In genomic region chr5:136136292-136136990, GRCm38 (mm10) we compare ENCODE assay signal across 7 mouse cellular contexts. TPM values are rescaled to one million over a fixed set of nuclear protein-coding genes. Genes with fewer than 3 reads are reported as not detected.
DNase-seq lines count a peak whose midpoint lies in the region; ATAC-seq and TF ChIP-seq lines count a peak whose summit lies in the region.

No protein-coding gene starts in this region.

- no peak for DNase-seq in lung, postnatal 0 days (ENCODE audit: low spot score)
- DNase-seq in lung, postnatal 36 days, result no peak
- peak; percentile 15 for DNase-seq in embryo, embryonic 10.5 days (ENCODE audit: low spot score)
- DNase-seq in layer of hippocampus, adult 11-12 months (ENCODE audit: low spot score), result no peak
- no peak for DNase-seq in spleen, adult 18-20 months

- ATAC-seq in lung, postnatal 0 days, result peak; percentile 12; the same call in 1 of the 2 replicates
- peak; percentile 9; the same call in 1 of the 2 replicates for ATAC-seq in intestine, embryonic 15.5 days
- 0 out of 2 replicates have a peak, but pooled peaks have one; percentile 13 for ATAC-seq in neural tube, embryonic 14.5 days (ENCODE audit: low read depth)

- 4% methylated on average over 20 of the region's 20 CpGs for WGBS in lung, postnatal 0 days
- WGBS in intestine, embryonic 15.5 days, result 6% methylated on average over 20 of the region's 20 CpGs
- 12% methylated on average over 20 of the region's 20 CpGs for WGBS in neural tube, embryonic 14.5 days

- H3K27ac ChIP-seq in lung, postnatal 0 days (ENCODE audit: low read length), result peak overlapping the region; percentile 55
- peak overlapping the region; percentile 1; the same call in 1 of the 2 replicates for H3K27ac ChIP-seq in intestine, embryonic 15.5 days
- no peak overlapping the region for H3K27ac ChIP-seq in neural tube, embryonic 14.5 days (ENCODE audit: low read depth, low read length)

- H3K27me3 ChIP-seq in lung, postnatal 0 days (replicated peaks; ENCODE audit: insufficient read depth, low read length), result no peaks in the 10 kb centered on the region
- no peaks in the 10 kb centered on the region for H3K27me3 ChIP-seq in intestine, embryonic 15.5 days (replicated peaks)
- no peaks in the 10 kb centered on the region for H3K27me3 ChIP-seq in neural tube, embryonic 14.5 days (ENCODE audit: control insufficient read depth, insufficient read depth, low read length)

- H3K36me3 ChIP-seq in lung, postnatal 0 days (ENCODE audit: insufficient read depth, low read length), result 0 out of 2 replicates have a peak, but pooled peaks cover 14% of the 10 kb centered on the region
- H3K36me3 ChIP-seq in intestine, embryonic 15.5 days, result peaks cover 29% of the 10 kb centered on the region
- peaks cover 20% of the 10 kb centered on the region; the same call in 1 of the 2 replicates for H3K36me3 ChIP-seq in neural tube, embryonic 14.5 days (ENCODE audit: control insufficient read depth, insufficient read depth, low read length)

- no peak for TF ChIP-seq EP300 in lung, postnatal 0 days (IDR thresholded peaks at IDR 0.05)

- peak overlapping the region; percentile 78 for H3K4me2 ChIP-seq in lung, postnatal 0 days (replicated peaks; ENCODE audit: low read depth, low read length)
- peak overlapping the region; percentile 72 for H3K4me2 ChIP-seq in intestine, embryonic 15.5 days (replicated peaks)
- H3K4me2 ChIP-seq in neural tube, embryonic 14.5 days (ENCODE audit: low read depth, low read length), result peak overlapping the region; percentile 72

- H3K9ac ChIP-seq in lung, postnatal 0 days (replicated peaks; ENCODE audit: low read depth), result peak overlapping the region; percentile 61
- H3K9ac ChIP-seq in intestine, embryonic 15.5 days, result peak overlapping the region; percentile 58
- peak overlapping the region; percentile 76 for H3K9ac ChIP-seq in neural tube, embryonic 14.5 days (replicated peaks; ENCODE audit: low read depth, low read length)

- H3K4me1 ChIP-seq in lung, postnatal 0 days (ENCODE audit: insufficient read depth, low read depth, low read length), result peaks cover 7% of the 10 kb centered on the region; the same call in 1 of the 2 replicates
- H3K4me1 ChIP-seq in intestine, embryonic 15.5 days (replicated peaks), result peaks cover 7% of the 10 kb centered on the region
- H3K4me1 ChIP-seq in neural tube, embryonic 14.5 days (ENCODE audit: control insufficient read depth, insufficient read depth, low read length), result peaks cover 10% of the 10 kb centered on the region

- no peak for TF ChIP-seq CTCF in lung, postnatal 0 days (IDR thresholded peaks at IDR 0.05)

- H3K9me3 ChIP-seq in lung, postnatal 0 days (ENCODE audit: low read length), result no peaks in the 10 kb centered on the region
- H3K9me3 ChIP-seq in intestine, embryonic 15.5 days, result no peaks in the 10 kb centered on the region
- H3K9me3 ChIP-seq in neural tube, embryonic 14.5 days (ENCODE audit: control insufficient read depth, low read length), result no peaks in the 10 kb centered on the region

- H3K4me3 ChIP-seq in lung, postnatal 0 days (ENCODE audit: low read depth, low read length), result peak overlapping the region; percentile 69
- H3K4me3 ChIP-seq in intestine, embryonic 15.5 days (replicated peaks), result peak overlapping the region; percentile 64
- peak overlapping the region; percentile 74 for H3K4me3 ChIP-seq in neural tube, embryonic 14.5 days (ENCODE audit: low read depth, low read length)

RNA-seq across cellular contexts. Expression of gene Alkbh4, which starts 0.5 kb away (rescaled TPM):
- 13.5 and 13.9 TPM in 2 replicates for polyA plus RNA-seq in lung, postnatal 0 days (2015; fragmentation: Nextera tagmentation; extraction: Ambion mirVana)
- polyA plus RNA-seq in intestine, embryonic 15.5 days (2015; fragmentation: Nextera tagmentation; extraction: Ambion mirVana), result 15.3 and 17.2 TPM in 2 replicates
- polyA plus RNA-seq in neural tube, embryonic 14.5 days (2014; fragmentation: Nextera tagmentation; extraction: Ambion mirVana), result 17.6 and 18.4 TPM in 2 replicates

RNA-seq across cellular contexts. Expression of gene Lrwd1, which starts 0.6 kb away (rescaled TPM):
- 18.5 and 20.8 TPM in 2 replicates for polyA plus RNA-seq in lung, postnatal 0 days (2015; fragmentation: Nextera tagmentation; extraction: Ambion mirVana)
- 24.5 and 25.3 TPM in 2 replicates for polyA plus RNA-seq in intestine, embryonic 15.5 days (2015; fragmentation: Nextera tagmentation; extraction: Ambion mirVana)
- polyA plus RNA-seq in neural tube, embryonic 14.5 days (2014; fragmentation: Nextera tagmentation; extraction: Ambion mirVana), result 17.5 and 20.7 TPM in 2 replicates

RNA-seq across cellular contexts. Expression of gene Polr2j, which starts 20.0 kb away (rescaled TPM):
- polyA plus RNA-seq in lung, postnatal 0 days (2015; fragmentation: Nextera tagmentation; extraction: Ambion mirVana), result 175 and 184 TPM in 2 replicates
- 231 and 236 TPM in 2 replicates for polyA plus RNA-seq in intestine, embryonic 15.5 days (2015; fragmentation: Nextera tagmentation; extraction: Ambion mirVana)
- polyA plus RNA-seq in neural tube, embryonic 14.5 days (2014; fragmentation: Nextera tagmentation; extraction: Ambion mirVana), result 219 and 251 TPM in 2 replicates

RNA-seq across cellular contexts. Expression of gene Orai2, which starts 34.1 kb away (rescaled TPM):
- polyA plus RNA-seq in lung, postnatal 0 days (2015; fragmentation: Nextera tagmentation; extraction: Ambion mirVana), result 11.2 and 14.0 TPM in 2 replicates
- polyA plus RNA-seq in intestine, embryonic 15.5 days (2015; fragmentation: Nextera tagmentation; extraction: Ambion mirVana), result 6.4 and 6.7 TPM in 2 replicates
- polyA plus RNA-seq in neural tube, embryonic 14.5 days (2014; fragmentation: Nextera tagmentation; extraction: Ambion mirVana), result 34.0 and 41.0 TPM in 2 replicates

RNA-seq across cellular contexts. Expression of gene Rasa4, which starts 52.7 kb away (rescaled TPM):
- 2.0 and 2.8 TPM in 2 replicates for polyA plus RNA-seq in lung, postnatal 0 days (2015; fragmentation: Nextera tagmentation; extraction: Ambion mirVana)
- 16.3 and 19.4 TPM in 2 replicates for polyA plus RNA-seq in intestine, embryonic 15.5 days (2015; fragmentation: Nextera tagmentation; extraction: Ambion mirVana)
- 15.0 and 19.8 TPM in 2 replicates for polyA plus RNA-seq in neural tube, embryonic 14.5 days (2014; fragmentation: Nextera tagmentation; extraction: Ambion mirVana)
